Mouse (Mus musculus) E14TG2a.4 (cell line): ENCODE results near the gene Pax2.

Source experiments
- CTCF ChIP-seq: conservative IDR thresholded peaks from 2 replicates; pipeline ENCODE4 v1.5.1; 2014; ENCODE audit warnings: low read length
- NANOG ChIP-seq: IDR thresholded peaks from 2 replicates; pipeline ENCODE4 v1.6.1; 2014; ENCODE audit warnings: borderline replicate concordance, low read length, mixed read lengths

DNA sequence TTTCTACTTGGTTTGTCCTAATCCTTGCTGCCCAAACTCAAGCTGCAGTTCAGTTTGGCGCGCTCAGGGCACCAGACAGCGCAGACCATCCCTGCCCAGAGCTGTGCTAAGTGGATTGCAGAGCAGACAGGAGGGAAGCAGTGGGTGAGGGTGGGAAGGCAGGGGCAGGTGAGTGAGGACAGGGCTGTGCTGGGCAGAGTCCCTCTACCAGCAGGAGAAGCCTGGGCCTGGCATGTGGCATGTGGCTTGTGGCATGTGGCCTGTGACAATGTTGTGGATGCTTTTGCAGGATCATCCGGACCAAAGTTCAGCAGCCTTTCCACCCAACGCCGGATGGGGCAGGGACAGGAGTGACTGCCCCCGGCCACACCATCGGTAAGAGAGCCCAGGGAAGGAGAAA is 32.6 kb downstream of the Pax2 start:
- TF ChIP-seq CTCF = no peak
- TF ChIP-seq NANOG = no peak
